Mouse (Mus musculus) heart, postnatal 14 days (tissue): ENCODE results near the gene Ppox. TPM values are rescaled to one million over a fixed set of nuclear protein-coding genes. Genes with fewer than 3 reads are reported as not detected.

Experiments
- DNase-seq, 2 experiments: peaks; one replicate each; pipeline ENCODE4 v3.0.0; 2021 to 2022
- intact Hi-C: fragments of 180-260 bp; cut with DNase I; formaldehyde crosslinking; loops from one replicate; pipeline ENCODE4 v1.15.1; 2025
- total RNA-seq, 2 experiments: library from RNA; stranded (reverse); gene quantifications; 2 replicates each; pipeline ENCODE4 v1.2.3; 2021

Ppox gene
- total RNA-seq, 2 experiments from 2014 or later, result 16.4 to 21.3 TPM

DNA sequence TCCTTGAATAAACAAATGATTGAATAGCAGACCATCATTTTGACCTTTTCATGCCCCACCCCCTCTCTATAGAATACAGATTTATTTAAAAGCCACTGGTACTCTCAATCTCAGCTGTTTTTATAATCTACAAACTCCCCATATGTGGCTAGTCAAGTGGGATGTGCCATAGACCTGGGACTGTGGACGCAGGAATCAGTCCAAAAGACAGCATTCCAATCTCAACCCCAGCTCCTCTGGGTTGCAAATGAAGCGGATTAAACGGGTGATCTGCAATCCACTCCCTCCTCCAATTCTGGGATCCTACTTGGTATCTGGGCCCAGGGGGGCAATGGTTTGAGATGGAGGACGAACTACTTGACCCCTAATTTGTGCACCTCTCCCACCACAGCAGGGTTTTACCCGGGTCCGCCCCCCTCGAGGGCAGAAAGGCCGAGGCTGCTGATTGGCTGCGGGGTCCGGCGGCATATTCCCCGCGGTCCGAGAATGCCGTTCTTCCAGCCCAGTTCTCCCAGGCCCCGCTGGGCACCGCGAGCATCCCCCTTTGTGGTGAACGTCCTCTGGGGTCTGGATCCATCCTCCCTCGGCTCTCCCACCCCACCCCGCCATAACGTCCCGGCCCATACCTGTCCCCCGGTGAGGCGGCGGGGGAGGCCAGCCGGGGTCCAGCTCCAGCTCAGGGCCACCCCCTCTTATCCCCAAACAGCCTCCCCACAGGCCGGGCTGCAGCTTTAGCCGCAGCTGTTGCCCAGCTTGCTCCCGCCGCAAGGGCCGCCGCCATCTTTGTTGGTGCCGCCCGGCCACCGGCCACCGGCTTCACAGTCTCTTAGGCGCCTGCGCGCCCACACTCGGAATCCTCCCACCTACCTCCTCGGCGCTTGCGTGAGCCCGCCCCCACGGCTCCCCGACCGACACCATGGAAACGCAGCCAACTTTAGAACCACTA, 6.4 kb upstream of the Ppox start, which contains the start of gene Usp21:
TSS of gene Usp21 (minus strand) at position 856 of the 946 bp plus-strand sequence.
- intact Hi-C loops, result no loop called here
- DNase-seq, result peak; percentile 95 to 97

DNA sequence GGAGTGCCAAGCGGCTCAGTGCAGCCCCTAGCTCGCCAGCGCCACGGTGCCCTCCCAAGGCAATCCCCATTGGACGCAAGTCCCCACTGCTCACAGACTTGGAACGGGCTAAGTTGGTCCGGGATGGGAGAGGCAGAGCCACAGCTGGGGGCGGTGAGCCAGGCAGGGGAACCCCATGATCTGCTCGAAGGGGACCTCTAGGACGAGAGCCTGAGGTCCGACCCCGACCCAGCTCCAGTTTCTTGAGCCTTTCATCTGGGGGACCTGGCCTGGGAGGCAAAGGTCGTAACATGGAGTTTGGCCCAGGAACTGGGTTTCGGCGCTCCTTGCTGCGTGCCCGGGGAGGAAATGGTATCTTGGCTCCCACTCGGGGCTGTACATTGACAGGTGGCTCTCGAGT, 5.5 kb upstream of the Ppox start:
- intact Hi-C loops, result no loop called here
- no peak for DNase-seq

DNA sequence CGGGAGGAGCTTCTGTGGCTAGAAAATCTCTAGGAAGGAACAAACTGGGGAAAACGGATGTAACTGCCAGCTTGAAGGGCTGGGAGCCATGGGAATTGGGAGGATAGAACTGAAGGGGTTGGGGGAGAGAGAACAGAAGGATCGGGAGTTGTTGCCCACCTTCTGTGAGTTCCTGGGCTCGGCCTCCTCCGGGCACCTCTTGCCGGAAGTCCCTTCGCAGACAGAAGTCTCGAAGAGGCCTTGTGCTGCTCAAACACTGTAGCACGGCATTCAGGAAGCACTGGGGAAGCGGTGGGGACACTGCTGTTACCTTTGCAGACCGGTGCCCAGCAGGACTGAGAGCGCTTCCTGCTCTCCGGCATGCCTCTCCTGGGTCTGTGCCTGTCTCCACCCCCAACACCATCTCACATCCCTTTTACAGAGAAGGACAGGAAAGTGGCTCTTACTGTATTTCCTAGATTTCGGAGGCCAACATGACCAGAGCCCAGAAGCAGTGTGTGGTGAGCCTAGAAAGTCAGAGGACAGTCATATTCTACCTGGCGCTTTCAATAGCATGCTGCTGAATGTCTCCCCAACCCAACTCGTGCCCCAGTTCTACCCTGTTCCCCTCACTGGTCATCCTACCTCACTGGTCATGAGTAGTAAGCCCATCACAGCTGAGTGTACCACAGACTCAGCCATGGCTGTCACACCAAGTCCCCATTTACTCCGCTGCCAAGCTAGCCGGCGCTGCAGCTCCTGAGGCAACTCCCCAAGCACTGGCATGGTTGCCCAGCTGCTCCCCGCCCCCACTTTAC, 4.3 kb upstream of the Ppox start:
- intact Hi-C loops, result no loop called here
- DNase-seq, result no peak

DNA sequence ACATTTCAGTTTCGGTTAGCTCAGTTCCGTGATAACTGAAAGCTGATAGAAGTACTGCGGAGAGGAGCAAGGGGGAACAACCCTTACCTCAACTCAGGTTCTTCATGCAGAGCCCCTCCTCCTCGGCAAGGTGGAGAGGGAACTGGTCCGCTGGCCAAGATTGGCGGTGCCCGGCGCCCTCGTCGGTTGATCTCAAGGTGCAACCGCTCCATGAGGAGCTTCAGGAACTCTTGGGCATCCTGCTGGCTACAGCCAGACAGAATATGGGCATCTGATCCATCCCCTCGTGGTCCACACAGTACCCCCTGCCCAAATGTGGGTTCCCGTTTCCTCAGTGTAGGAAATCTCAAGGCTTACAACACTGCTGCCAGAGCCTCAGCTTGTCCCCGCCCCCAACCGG, 3.5 kb upstream of the Ppox start:
- intact Hi-C loops, result loop anchor here (5.0 kb wide), 1 partner anchor 42 kb away; no protein-coding TSS in a partner anchor
- no peak for DNase-seq

DNA sequence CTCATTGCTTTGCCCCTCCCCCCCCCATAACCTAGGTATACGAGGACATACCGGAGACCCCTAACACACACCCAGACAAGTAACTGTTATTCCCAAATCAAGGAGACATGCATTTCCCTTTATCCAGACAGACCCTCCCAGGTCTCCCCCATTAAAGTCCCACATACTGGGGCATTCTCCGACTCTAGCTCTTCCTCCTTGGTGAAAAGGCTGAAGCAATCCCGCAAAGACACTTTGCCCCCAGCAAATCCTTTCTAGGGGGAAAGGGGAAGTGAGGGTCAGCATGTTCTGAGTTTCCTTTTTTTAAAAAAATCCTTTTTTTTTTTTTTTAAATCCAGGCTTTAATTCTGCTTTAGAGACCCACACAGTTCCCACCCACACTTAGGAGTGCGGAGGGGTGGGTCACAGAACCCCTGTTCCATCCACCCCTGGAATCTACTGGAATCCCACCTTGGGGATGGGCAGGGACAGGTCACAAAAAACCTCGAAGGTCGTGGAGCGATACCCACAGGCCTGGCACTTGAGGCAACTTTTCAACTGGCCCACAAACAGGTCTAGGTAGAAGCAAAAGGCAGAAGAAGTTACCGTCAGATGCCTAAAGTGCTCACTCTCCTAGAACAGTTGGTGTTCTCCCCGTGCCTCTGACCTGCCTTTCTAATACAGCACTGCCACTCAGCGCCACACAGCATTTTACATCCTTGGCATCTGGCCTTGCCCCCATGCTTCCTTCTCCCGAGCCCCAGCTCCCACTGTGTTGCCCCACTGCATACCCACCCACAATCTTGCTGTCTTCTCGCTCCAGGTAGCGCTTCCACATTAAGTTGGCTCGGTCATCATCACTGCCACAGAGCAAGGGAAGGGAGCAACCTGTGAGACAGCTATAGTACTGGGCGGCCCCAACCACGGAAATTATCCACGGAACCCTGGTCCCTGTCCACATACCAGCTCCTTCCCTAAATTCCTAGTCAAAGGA, 2.5 kb upstream of the Ppox start:
- no peak for DNase-seq

DNA sequence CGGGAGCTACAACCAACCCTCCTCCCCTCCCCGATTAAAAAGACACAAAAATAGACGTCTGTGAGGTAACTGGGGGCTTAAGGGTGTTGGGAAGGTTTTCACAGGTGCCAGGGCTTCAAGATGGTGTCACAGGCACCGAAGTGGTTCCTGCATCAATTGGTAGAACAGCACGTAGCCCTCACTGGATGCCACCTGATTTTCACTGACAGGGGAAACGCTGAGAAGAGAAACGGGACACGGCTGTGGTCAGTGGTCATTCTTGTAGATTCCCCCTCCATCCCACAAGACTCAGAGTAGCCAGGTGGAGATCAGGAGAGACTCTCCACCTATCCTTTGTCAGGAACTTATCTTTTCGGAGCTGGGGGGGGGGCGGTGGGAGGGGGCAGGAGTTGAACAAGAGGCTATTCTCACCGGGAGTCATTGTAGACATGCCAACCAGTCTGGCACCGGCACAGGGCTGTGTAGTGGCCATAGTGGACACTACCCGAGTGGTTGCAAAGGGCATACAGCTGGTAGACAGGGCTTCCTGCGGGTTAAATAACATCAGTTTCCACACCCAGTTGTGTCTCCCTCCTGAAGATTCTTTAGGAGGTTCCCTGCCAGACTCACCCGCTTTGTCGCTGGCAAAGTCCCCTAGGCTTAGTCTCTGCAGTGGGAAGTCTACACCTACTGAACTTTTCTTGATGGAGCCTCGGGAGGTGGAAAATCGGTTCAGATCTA, 1.3 kb upstream of the Ppox start:
- peak in 1 of 2 experiments; percentile 1 for DNase-seq
- intact Hi-C loops, result loop anchor here (2.0 to 5.0 kb wide), 2 partner anchors 40 to 57 kb away; partner anchors contain the start of gene Apoa2

More for the DNA sequence above, 2.5 kb upstream of the Ppox start:
- intact Hi-C loops, result loop anchor here (2.0 to 5.0 kb wide), 2 partner anchors 41 to 59 kb away; partner anchors contain the start of gene Apoa2

DNA sequence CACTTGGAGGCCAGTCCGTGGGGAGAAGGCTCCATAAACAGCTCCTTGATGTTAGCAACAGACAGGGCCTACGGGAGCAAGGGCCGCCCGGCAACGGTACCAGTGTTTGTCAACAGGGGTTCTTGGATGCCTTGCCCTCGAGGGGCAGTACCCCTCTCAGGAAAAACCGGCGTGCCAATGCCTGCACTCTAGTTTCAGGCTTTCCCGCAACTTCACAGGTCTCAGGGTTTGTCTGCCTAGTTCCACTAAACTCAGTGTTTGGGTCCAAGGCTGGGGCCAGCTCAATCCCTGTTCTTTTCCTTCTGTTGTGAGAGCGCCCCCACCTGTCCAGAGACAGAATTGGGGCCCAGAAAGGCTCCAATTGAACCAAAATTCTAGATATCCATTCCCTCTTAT, 540 bp upstream of the Ppox start:
- DNase-seq, result peak; percentile 85 to 88
- intact Hi-C loops, result loop anchor here (5.0 kb wide), 1 partner anchor 39 kb away; no protein-coding TSS in a partner anchor

DNA sequence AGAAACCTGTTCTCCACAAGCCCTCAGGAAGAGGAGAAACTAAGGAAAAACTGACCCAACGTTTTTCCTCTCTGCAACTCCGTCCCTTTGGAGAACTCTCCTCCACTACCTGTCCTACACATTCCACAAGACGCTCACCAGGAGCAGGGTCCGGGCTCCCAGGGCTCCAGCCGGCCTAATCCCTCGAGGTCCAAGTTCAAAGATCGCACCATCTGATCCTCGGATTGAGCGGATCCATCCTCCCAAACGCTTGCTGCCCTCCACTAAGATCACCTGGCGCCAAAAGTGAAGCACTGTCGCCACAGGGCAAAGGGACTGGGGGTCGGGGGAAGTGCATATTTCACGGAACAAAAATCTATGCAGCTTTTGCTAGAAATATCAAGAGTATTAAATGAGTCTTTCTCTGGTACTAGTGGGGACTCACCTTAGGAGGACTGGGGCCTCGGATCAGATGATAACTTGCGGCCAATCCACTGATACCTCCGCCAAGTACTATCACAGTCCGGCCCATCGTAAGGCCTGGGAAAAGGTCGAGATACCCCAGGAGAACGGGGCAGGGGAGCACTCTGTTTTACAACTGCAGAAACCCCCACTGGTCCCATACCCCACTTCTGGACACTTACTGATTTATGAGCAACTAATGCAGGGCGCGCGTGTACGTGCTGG, 603 bp downstream of the Ppox start:
- DNase-seq, result peak in 1 of 2 experiments; percentile 2
- intact Hi-C loops, result loop anchor here (5.0 kb wide), 1 partner anchor 38 kb away; no protein-coding TSS in a partner anchor

DNA sequence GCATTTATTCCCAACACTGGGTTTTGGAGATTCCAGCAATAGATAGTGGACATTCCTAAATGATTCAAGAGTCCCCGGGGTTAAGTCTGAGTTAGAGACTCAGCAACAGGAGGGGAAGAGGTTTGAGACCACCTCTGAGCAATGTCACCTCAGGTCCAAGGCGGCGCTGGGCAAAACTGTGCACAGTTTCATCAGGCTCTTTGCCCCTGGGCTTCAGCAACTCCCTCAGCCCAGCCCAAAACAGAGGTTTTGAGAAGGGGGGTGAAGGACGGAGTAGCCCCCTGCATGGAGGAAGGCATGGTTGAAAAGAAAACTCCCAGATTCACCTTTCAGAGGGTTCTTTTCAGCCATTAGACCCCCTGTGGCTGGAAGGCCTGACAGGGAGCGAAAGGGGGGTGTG, 1.3 kb downstream of the Ppox start:
- DNase-seq, result peak in 1 of 2 experiments; percentile 1
- intact Hi-C loops, result loop anchor here (5.0 kb wide), 1 partner anchor 37 kb away; no protein-coding TSS in a partner anchor

DNA sequence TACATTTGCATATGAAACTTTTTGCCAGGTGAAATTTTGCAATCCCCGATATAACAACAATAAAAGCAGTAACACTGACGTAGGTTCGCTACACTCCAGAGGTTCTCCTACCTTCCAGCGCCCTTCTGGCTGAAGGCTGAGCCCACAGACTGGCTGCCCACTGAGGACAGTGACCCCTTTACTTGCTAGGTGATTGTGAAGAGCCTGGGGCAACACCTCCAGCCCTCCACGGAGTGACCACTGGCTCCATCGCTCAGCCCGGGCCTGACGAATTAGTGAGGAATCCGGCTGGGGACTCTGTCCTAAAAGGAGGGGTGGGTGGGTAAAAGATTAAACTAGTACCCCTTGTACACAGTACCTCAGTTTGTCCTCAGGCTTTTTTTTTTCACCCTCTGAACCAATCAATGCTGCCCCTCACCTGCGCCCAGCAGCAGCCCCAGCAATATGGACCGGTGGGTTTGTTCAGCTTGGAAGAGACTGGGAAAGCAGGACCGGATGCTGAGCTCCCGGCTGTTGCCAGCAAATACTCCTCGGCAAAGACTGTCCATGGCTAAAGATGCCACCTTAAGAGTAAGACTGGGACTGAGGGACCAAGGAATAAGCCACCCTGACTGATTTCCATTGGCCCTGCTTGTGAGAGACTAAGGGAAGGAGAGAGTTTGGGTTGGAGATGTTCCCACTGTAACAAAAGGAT, 1.8 kb downstream of the Ppox start:
- peak in 1 of 2 experiments; percentile 1 for DNase-seq
- intact Hi-C loops, result no loop called here

DNA sequence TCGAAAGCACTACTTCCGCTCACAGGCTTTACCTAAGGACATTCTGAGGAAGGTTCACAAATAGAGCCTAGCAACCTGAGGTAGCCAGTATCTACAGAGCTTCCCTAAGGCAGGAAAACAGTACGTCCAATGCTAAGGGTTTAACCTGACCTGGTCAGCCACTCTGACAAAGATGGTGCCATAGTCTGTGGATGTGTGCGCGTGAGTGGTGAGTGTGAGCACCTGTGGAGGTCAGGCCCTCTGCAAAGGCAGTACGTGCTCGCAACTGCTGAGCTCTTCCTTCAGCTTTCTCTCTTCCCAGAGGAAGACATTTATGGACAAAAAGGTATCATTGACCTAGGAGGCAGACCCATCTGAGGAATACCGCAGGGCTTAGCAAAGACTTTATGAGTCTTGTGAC, 2.5 kb downstream of the Ppox start:
- DNase-seq, result no peak
- intact Hi-C loops, result no loop called here

DNA sequence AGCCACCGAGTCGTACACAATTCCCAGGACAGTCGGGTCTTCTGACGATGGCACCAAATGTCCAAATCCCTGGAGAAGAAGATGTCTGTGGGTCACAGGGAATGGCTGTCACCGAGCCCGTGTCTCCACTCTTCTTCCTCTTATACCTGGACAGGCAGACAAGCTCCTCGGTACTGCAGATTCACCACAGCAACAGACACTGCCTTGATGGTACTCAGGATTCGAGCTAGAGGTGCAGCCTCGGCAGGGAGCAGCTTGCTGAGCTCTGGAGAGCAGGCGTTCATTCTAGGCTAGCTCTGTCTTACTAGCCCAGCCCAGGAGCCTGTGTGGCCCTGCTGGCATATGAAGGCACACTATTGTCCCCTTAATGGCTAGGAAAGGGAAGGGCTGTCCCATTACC, 3.2 kb downstream of the Ppox start:
- DNase-seq, result no peak
- intact Hi-C loops, result no loop called here

DNA sequence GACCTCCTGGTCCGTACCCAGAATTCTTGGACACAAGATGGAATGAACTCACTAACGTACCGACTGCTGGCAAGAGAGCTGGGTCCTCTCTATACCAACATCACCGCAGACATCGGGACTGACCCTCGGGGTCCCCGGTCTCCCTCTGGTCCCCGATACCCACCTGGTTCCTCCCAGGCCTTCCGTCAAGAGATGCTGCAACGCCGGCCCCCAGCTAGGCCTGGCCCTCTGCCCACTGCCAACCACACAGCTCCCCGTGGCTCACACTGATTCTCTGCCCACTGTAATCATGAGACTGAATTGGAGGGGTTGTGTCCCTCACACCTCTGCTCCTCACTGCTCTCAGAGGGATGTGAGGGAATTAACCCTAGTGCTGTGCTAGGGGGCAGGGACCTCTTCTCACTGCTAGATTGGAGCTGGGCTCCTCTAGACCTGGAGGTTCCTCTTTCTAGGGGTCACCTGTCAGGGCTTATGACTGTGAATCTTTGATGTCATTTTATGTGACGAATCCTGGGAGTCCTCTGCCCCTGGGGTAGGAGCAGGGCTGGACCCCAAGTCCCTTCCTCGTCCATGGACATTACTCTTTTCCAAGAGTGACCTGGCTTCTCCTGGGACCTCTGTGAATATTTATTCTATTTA, 4.8 kb downstream of the Ppox start:
- no peak for DNase-seq
- intact Hi-C loops, result no loop called here

DNA sequence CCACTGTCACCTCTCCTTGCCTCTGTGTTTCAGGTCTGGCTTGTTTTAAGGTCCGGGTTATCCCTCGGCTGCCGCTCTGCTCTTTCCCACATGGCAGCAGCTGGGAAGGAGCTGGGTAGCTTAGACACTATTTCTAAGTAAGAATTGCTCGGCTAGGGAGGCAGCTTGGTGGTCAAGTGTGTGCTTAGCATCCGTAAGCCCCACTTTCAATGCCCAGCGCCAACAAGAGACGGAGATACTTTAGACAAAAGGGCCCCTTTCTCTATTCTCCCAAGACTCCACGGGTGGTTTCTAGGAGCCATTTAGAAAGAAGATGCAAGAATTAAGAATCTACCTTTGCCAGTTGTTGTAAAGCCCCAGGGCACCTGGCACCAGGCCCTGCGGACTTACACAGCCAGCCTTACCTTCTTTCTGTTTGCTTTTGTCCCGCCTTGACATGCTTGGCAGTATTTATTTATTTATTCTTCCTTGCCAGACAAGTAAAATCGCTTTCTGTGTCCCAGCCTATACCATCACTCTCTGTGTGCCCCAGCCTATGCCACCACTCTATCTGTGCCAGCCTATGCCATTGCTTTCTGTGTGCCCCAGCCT, 5.7 kb downstream of the Ppox start:
- intact Hi-C loops, result no loop called here
- no peak for DNase-seq

DNA sequence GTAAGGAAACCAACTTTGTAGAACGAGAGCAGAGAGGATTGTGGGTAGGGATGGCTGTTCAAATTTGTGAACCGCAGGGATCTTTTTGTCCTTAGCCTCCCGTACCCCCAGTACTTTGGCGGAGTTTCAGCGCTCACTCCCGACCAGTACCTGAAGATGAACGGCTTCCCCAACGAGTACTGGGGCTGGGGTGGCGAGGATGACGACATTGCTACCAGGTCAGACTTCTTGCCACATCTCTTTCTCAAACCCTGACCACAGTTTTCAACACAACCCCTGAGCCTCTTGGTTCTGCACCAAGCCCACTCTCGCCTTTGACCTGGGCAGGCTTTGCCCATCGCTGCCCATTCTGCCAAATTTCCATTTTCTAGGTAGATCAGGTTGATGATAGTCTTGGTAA, 6.8 kb downstream of the Ppox start:
- intact Hi-C loops, result no loop called here
- DNase-seq, result no peak

DNA sequence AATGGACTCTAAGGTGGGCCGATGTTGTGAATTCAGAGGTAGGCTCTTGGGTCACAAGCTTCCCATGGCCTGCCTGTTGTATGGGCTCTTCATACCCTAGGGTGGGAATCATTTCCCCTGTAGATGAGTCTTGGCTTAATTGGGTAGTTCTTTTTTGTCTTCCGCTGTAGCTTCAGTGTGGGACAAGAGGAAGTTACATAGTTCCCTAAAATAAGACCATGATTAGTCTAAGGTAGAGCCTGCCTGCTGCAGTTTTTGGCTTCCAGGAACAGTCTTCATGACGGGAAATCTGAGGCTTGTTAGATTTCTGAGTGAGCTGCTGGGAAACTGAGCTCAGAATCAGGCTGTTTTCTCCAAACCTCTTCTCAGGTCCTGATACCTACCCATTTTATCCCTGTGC, 8.9 kb downstream of the Ppox start:
- intact Hi-C loops, result no loop called here
- no peak for DNase-seq

DNA sequence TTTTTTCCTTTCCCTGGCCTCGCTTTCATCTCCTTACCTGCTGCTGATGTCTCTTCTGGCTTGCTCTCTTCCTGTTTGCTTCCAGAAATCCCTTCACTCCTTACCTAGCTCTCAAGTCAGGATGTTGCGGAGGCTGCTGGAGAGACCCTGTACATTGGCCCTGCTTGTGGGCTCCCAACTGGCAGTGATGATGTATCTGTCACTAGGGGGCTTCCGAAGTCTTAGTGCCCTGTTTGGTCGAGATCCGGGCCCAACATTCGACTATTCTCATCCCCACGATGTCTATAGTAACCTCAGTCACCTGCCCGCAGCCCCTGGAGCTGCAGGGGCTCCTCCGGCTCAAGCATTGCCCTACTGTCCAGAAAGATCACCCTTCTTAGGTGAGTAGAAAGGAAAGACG, 9.4 kb downstream of the Ppox start:
- no peak for DNase-seq

More for the DNA sequence above, 9.4 kb downstream of the Ppox start:
- intact Hi-C loops, result no loop called here
